Mouse (Mus musculus) heart, postnatal 25 days (tissue): Measurements from ENCODE around the gene Derl2. TPM values are rescaled to one million over a fixed set of nuclear protein-coding genes. Genes with fewer than 3 reads are reported as not detected.

Experiments used
- DNase-seq: peaks from one replicate; pipeline ENCODE4 v3.0.0; 2022; ENCODE audit warnings: low spot score
- intact Hi-C: fragments of 180-260 bp; cut with DNase I; formaldehyde crosslinking; loops from one replicate; pipeline ENCODE4 v1.15.1; 2025
- total RNA-seq, 2 experiments: library from RNA; stranded (reverse); gene quantifications; 2 replicates each; pipeline ENCODE4 v1.2.3; 2021

Derl2 gene
- 10 to 100 TPM; 34.8 to 35.6 TPM for total RNA-seq

DNA sequence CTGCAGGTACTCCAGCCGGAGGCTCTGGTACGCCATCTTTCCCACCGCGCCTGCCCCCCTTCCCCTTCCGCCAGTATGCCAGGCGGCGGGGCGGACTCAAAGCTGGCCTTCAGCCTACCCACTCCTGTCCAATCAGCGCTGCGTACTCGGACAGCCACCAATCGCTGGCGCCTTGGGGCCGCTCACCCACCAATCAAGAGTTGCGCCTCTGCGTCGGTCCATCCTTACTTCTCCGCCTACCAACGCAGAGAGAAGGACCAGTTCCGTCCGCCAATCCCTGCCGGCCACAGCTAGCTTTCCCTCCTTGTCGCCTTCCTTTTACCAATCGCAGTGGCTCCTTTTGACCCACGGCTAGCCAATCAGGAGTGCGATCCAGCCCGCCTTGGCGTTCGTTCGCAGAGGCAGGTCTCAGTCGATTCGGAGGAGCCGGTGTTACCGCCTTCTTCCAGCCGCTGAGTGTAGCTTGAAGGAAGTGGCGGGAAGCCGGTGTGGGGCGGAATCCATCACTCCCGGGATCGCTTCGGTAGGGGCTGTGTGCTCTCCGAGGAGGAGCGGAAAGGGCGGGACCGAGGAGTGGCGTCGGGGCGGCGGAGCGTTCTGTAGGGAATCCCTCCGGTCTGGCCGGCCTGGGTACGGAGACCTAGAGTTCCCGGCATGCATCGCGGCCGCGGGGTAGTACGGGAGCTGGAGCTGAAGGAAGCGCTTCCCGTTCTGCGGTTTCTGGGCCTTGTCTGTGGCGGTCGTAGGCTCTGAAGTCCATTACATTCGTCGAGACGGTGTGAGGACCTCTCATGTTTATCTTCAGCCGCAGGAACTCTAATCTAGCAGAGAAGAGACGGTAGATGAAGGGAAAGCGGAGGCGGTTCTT is at the start of gene Derl2, which contains the start of gene Mis12:
TSS of gene Derl2 (minus strand) at position 641 of the 868 bp plus-strand sequence.
TSS of gene Mis12 (plus strand) at position 411 of the 868 bp plus-strand sequence.
- peak; percentile 99 for DNase-seq
- intact Hi-C loops: loop anchor here (2.0 to 10.0 kb wide), 3 partner anchors 15 to 125 kb away; partner anchors contain the start of genes Dhx33, Nlrp1a and Rpain

DNA sequence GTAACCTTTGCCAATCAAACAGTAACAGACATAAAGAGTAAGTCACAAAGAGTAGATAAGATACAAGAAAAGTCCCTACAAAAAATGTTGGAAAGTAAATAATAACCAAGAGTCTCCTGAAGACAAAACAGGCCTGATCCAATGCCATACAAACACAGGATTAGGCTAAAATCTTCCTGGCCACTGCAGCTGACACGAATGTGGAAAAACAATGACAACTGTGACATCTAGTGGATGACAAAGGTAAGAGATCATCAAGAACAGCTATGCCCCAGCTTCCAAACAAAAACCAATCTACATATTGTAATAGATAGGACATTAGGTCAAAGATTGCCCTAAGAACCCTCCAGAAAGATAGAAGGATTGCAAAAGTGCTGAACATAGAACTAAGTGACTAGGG is 32.9 kb upstream of the Derl2 start:
- no peak for DNase-seq
- intact Hi-C loops: loop anchor here (5.0 kb wide), 2 partner anchors 70 to 275 kb away; partner anchors contain the start of gene C1qbp

DNA sequence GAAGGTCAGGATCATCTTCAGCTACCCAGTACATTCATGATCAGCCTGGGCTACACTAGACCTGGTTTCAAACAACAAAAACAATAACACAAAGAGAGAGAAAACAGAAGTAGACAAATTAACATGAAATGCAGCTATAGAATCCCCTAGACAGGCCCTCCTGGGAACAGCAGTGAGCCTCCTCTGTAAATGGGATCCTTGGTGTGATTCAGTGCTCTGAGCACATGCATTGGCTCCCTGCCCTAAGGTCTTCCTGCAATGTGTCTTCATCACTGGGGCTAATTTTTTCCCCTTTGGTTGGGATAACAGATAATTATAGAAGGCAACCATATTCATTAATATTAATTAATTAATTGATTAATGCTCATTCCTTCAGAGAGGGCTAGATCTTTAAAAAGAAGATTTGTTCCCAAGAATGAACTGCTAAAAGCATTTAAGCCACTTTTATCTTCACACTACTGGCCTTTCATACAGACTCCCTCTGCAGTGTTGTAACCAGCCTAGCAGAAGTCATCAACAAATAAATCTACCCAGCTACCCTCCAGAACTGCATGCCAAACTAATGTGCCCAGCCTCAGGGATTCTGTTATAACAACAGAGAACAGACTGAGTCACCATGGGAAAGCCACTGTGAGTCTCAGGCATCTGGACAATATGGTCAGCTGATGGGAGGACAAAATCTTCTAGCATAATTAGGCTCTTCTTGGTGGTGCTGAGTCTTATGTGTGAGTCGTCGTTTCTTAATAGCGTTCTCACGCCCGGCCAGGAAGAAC is 20.1 kb upstream of the Derl2 start:
- intact Hi-C loops: no loop called here
- DNase-seq: no peak

DNA sequence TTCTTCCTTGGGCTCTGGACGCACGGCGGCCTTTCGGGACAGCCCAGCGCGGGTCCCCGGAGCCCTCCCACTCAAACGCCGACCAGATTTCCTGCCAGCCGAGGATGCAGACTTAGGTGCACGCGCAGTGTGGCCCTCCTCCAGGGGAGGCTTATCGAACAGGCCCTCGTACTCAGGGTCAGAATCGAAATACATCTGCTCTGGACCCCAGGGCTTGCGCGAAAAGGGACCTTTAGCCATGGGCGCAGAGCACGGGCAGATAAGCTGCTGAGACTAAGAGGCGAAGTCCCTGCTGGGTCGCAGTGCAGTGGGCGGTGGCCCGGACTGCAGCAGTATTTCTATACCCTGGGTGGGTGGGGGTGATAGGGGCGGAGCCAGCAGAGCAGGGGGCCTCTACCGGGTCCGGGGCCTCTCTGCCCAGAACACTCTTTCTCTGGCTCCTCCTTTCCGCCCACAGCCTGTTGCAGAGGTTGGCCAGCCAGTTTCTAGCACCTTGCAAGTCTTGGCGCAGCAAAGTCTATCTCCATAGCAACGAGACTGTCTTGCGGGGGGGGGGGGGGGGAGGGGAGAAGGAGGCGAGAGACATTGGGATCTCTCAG is 13.6 kb upstream of the Derl2 start, which contains the start of gene 6330403K07Rik:
TSS of gene 6330403K07Rik (minus strand) at position 351 of the 599 bp plus-strand sequence.
- intact Hi-C loops: no loop called here

DNA sequence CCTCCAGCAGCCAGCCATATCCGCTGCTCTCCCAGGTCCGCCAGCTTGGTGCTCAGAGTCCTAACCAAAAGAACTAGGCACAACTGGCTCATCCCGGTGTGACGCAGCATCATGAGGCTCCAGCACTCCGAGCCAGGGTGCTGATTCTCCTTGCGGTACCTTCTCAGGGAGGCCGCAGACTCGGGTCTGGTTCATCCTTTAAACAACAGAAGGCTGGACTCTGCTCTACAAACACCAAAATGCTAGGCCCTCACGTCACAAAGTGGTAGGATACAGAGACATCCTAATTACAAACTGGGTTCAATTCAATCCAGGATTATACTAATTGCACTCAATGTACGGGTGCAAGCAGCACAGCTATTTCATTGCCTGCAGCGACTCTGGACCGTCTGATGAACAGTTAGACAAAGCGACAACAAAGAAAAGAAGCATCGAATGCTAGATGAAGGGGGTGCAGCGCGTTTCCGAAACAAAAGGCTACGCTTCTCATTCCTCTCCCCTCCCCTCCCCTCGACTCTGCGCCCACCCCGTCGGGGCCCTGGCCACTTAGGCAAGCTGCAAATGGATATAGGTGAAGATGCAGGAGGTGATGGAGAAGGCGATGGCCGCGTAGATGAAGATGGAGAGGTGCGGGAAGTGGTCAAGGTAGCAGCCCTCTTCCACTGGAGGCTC is 13.0 kb upstream of the Derl2 start:
- DNase-seq: no peak
- intact Hi-C loops: no loop called here

More for the DNA sequence above, 13.6 kb upstream of the Derl2 start, which contains the start of gene 6330403K07Rik:
- DNase-seq: no peak

DNA sequence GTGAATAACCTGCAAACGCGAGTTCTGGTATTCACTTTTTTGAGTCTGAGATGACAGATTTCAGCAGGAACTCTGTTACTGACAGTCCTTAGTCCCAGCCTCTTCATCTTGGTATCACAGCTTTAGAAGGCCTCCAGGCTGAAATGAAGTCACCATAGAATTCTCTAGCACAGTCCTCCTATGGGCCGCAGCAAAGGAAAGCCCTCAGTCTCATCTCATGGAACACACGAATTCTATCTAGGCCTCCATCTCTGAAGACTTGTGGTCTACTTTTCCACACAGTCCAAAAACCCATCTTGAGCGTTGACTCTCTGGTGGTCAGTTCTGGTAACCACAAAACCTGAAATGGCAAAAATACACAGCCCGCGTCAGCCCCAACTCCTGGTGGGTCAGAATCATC is 12.4 kb upstream of the Derl2 start:
- intact Hi-C loops: no loop called here

DNA sequence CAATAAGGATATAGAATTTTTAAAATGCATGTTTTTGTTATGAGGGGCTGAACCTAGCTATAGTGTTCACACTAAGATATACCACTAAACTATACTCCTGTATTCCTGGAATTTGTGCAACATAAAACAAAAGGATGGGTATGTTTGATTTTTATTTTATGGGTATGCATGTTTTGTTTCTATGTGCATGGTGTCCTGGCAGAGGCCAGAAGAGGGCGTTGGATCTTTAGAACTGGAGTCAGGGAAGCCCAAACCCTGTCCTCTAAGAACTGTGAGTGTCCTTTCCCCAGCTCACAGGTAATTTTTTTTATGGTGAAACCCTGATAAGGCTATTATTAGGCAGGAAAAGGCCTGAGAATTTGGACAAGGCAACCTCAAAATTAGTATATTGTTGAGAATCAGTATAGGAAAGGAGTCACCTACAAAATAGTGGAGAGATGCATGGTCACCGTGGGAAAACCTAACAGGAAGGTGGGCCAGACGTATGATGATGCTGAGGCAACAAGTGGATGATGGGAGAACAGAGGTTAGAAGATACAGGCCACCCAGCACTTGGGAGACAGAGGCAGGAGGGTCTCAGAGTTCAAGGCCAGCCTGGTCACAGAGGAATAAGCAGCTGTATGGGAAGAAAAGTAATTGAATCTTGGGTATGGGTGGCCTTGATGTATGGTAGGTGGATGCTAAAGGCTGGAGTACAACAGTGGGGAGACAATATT is 9.9 kb upstream of the Derl2 start:
- intact Hi-C loops: loop anchor here (10.0 kb wide), 1 partner anchor 115 kb away; the partner anchor contains the start of gene Nlrp1a
- DNase-seq: no peak

More for the DNA sequence above, 12.4 kb upstream of the Derl2 start:
- no peak for DNase-seq

DNA sequence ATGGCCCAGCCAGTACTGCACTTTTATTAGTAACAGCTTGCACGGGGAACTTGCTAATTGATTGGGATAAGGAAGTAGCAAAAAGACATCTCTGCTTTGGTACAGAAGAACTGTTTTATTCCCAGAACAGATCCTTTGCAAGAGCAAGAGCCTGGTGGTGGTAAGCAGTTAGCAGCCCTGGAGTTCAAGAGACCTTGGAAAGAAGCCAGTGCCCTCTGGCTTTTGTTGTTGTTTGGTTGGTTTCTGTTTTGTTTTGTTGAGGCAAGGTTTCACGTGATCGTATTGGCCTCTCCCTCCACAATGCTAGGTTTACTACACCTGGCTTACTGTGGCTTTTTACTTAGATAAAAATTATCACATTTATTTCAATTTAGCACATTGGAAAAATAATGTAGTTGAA is 8.6 kb upstream of the Derl2 start:
- no peak for DNase-seq
- intact Hi-C loops: loop anchor here (10.0 kb wide), 1 partner anchor 117 kb away; the partner anchor contains the start of gene Nlrp1a

DNA sequence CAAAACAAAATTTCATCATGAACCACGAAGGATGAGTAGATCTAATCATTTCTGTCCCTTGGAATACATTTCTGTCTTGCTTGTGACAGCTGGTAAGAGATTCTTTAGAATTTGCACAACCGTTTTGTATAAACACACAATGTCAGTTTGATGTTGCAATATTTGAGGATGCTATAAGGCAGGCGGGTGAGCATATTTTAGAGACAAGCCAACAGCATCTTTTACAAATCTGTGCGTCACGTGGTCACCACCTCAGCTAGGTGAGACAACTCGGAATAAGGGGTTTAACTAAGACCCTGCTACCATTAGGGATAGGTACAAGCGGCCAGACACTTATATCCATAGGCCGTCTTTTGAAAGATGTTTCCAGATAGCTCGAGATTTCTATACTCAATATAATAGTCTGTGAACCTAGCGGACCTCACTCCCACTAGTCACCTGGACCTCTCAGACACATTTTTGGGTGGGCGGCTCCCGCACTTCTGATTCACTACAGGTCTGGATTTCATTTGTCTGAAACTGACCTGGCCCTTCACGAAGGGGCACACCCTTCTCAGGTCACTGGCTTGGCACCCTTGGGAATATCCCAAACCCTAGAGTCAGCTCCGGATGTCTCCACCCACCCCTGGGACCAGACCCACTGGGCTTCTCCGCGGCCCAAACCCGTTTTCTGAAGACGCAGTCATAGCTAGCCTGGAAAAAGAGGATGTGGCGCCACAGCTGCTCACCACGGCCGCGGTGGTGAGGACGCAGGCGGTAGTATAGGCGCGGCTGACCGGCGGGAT is 1.0 kb downstream of the Derl2 start:
- DNase-seq: no peak
- intact Hi-C loops: loop anchor here (2.0 to 5.0 kb wide), 2 partner anchors 14 to 46 kb away; partner anchors contain the start of genes Dhx33 and Rpain

DNA sequence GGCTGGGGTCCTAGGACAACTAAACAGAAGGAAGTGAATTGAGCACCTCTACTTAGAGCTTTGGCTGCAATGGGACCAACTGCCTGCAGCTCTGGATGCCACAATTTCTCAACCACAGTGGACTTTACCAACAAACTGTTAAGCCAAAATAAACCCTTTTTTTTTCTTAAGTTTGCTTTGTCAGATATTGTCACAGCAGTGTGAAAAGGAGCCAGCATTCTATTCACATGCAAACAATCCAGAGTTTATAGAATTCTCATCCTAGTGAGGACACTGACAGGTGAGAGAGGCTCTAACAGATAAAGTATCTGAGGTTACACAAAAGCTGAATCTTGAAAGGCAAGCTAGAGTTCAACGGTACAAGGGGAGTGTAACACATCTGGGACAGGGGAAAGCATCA is 2.6 kb downstream of the Derl2 start:
- DNase-seq: no peak
- intact Hi-C loops: loop anchor here (5.0 kb wide), 1 partner anchor 45 kb away; the partner anchor contains the start of gene Rpain

DNA sequence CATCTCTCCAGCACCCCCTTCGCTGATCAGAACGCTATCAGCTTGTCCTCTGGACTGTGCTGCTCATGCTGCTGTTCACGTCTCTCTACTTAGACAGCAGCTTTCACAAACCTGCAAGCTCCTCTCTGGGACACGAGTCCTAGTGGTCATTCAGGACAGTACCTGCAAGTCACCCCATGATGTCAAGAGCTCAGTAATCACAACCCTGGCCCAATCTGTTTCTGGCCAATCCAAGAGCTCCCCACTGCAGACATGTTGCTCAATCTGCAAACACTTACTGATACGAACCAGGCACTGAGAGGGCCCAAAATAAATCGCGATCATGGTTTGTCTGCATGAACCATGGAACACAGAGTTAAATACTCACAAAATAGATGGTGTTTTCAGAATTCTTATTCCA is 6.9 kb downstream of the Derl2 start:
- intact Hi-C loops: no loop called here
- no peak for DNase-seq

DNA sequence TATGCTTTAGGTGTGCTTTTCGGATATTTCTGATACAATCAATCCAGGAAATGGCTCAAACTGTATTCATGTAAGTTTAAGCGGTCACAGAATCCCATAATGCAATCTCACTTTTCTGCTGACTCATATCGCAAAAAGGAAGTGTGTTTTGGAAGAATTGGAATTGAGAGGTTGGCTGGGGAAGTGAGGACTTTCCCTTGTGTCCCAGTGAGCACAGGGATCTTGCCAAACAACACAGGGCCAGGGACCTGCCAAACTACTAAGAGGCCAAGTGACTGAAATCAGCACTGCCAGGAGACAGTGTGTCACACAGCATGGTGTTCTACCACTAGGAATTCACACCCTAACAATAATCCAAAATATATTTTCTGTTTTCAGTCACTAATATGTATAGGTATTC is 11.3 kb downstream of the Derl2 start:
- peak; percentile 44 for DNase-seq
- intact Hi-C loops: no loop called here

DNA sequence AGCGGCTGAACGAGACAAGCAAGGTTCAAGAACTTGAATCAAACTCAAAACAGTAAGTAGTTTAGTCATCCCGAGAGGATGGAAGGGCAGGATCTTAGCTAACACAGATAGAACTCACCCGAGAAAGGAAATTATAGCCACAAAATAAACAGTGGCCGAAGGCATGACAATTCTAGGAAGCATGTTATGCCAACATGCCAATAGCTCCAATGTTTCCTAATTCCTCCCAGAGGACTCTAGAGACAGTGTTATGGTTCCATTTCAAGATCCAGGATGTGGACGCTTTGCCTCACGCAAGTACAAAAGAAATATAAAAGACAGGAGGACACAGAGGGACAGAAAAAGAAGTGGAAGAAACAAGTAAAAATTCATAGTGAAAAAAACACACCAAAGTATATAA is 11.8 kb downstream of the Derl2 start:
- intact Hi-C loops: no loop called here

DNA sequence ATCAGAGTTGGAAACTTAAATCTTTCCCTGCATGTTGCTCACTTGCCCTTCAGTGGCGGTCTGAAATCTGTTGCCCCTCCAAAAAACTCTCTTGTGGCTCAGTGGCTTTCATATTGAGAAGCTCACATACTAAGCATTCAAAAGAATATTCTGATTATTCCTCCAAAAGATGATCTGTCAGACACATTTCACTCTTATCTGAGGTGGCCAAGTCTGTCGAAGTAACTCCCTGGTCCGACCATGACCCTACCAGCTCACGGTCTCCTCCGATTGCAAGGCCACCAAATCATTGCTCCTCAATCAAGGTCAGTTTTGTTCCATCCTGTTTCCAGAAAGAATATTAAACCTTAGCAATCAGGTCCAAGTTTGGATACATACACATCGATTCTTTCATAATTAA is 12.6 kb downstream of the Derl2 start:
- intact Hi-C loops: no loop called here
- DNase-seq: no peak

More for the DNA sequence above, 11.8 kb downstream of the Derl2 start:
- no peak for DNase-seq

DNA sequence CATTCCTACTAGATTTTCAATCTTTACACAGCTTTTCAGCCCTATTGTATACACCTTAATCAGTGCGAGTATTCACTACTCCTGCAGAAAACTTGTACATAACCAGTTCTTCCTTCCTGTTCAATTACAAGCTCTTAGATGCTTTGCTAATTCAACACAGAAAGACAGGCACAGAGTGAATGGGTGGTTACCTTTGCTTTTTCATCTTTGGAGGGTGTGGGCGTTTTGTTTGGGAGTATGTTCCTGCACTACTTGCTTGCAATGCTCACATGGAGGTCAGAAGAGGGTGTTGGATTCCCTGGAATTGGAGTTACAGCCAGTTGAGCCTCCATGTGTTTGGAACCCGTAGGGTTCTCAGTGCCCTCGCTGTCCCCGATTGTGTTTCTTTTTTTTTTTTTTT is 14.6 kb downstream of the Derl2 start:
- DNase-seq: no peak
- intact Hi-C loops: loop anchor here (2.0 kb wide), 1 partner anchor 14 kb away; the partner anchor contains the start of genes Derl2 and Mis12

DNA sequence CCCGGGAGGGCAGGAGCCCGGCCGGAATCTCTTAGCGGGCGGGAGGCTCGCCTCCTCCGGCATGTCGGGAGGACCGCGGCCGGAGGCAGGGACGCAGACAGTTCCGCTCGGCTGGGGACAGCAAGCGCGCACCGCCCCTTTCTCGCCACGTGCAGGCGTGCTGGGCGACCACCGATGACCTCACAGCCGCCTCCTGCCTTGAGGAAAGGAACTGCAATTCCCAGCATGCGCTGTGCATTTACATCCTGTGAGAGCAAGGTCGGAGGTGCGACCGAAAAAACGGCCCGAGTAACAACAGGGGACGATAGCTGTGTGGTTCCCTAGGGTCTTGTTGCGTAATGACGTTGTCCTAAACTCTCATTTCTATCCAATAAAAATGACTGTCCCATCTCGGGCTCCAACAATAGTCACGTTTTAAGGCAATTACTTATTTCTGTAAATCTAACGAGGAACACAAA is 15.3 kb downstream of the Derl2 start, which contains the start of gene Dhx33:
TSS of gene Dhx33 (minus strand) at position 122 of the 458 bp plus-strand sequence.
- peak; percentile 93 for DNase-seq
- intact Hi-C loops: loop anchor here (2.0 kb wide), 1 partner anchor 14 kb away; the partner anchor contains the start of genes Derl2 and Mis12

DNA sequence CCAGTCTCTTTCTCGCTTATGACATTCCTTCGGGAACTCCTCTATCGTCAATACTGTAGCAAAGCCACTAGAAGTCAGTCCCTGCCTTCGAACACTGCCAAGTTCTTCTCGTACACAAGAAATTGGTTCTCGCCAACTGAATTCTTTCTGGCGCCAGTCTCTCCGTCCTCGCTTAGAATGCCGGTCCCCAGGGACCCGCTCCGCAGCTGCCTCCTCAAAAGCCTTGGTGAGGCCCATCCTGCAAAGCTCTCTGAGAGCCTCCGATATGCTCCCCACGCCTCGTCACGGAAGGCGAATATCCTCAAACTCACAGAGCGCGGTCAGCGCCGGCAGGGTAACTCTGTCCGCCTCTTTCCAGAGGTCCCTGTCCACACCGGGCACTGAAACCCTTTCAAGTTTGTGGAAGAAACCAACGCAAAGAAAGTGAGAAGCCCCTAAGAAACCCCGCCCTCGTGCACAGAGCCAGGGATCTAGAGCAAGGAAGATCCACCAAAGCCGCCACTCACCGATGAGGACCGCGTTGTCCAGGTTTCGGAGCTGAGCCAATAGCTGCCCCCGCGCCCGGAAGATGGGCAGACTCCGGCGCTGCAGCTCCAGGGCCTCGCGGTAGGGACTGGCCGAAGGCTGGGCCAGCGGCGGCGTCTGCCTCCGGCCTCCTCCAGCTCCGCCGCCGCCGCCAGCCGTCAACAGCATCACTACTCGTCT is 15.9 kb downstream of the Derl2 start:
- no peak for DNase-seq
- intact Hi-C loops: loop anchor here (1.0 to 2.0 kb wide), 2 partner anchors 15 to 20 kb away; partner anchors contain the start of genes C1qbp, Derl2 and Mis12
